Mouse (Mus musculus) intestine, embryonic 14.5 days (tissue): ENCODE results near the gene Trh. TPM values are rescaled to one million over a fixed set of nuclear protein-coding genes. Genes with fewer than 3 reads are reported as not detected.

ENCODE experiments used
- ATAC-seq: fragments of 200-750 bp; cut with Nextera tagmentation; replicated peaks from 2 replicates; pipeline ENCODE4 v1.8.0; 2017; ENCODE audit warnings: low read depth, moderate number of reproducible peaks, moderate TSS enrichment, moderate library complexity; ENCODE audit not compliant: low FRiP score, low TSS enrichment
- DNase-seq: peaks from one replicate; pipeline ENCODE4 v3.0.0-alpha.2; 2018; ENCODE audit warnings: low spot score
- H3K27ac ChIP-seq: fragments of 300-500 bp; sonication (generic); 2 replicates; pipeline ENCODE4 v1.5.1; 2014; ENCODE audit warnings: low read depth, mild to moderate bottlenecking, control low read depth
- H3K27me3 ChIP-seq: fragments of 300-500 bp; sonication (generic); replicated peaks from 2 replicates; pipeline ENCODE4 v1.6.1; 2014; ENCODE audit warnings: low read length, control low read depth; ENCODE audit not compliant: control insufficient read depth, insufficient read depth
- H3K36me3 ChIP-seq: fragments of 300-500 bp; sonication (generic); 2 replicates; pipeline ENCODE4 v1.6.1; 2014; ENCODE audit warnings: low read length, control low read depth; ENCODE audit not compliant: control insufficient read depth, insufficient read depth
- H3K4me1 ChIP-seq: fragments of 300-500 bp; sonication (generic); replicated peaks from 2 replicates; pipeline ENCODE4 v1.6.1; 2014; ENCODE audit warnings: low read length, control low read depth, mixed read lengths; ENCODE audit not compliant: control insufficient read depth, insufficient read depth
- H3K4me2 ChIP-seq: fragments of 300-500 bp; sonication (generic); 2 replicates; pipeline ENCODE4 v1.6.1; 2014; ENCODE audit warnings: low read length
- H3K4me3 ChIP-seq: fragments of 300-500 bp; sonication (generic); 2 replicates; pipeline ENCODE4 v1.5.1; 2014; ENCODE audit warnings: low read depth, low read length, control low read depth, mixed read lengths
- H3K9ac ChIP-seq: fragments of 300-500 bp; sonication (generic); 2 replicates; pipeline ENCODE4 v1.6.1; 2014; ENCODE audit warnings: mild to moderate bottlenecking, low read length
- H3K9me3 ChIP-seq: fragments of 300-500 bp; sonication (generic); 2 replicates; pipeline ENCODE4 v1.6.1; 2016; ENCODE audit warnings: low read length, control low read depth; ENCODE audit not compliant: control insufficient read depth
- WGBS: fragments of 180-500 bp; shearing (Covaris S2); extraction: QIAGEN DNeasy Blood & Tissue Kit; methylation state at CpG from one replicate; pipeline ENCODE4 v1.1.7; 2014; 5-methylcytosine and 5-hydroxymethylcytosine counted together
- polyA plus RNA-seq: library from polyadenylated mRNA; unstranded; fragments of >200 nt; fragmentation: Nextera tagmentation; extraction: Ambion mirVana; gene quantifications from 2 replicates; pipeline ENCODE4 v1.2.1, GENCODE M21; 2014

The Trh gene
- polyA plus RNA-seq, result 2.8 and 3.8 TPM in 2 replicates

GRCm38 (mm10) chr6:92244591-92244990 lies at the start of gene Trh:
Gene Trh, minus strand, starts transcription at chr6:92244650.
- H3K9me3 ChIP-seq, result no peaks in the 10 kb centered on the region
- WGBS, result 1% methylated on average over 31 of the region's 31 CpGs
- H3K36me3 ChIP-seq, result no peaks in the 10 kb centered on the region
- H3K4me2 ChIP-seq, result peak within 1 kb of the TSS; percentile 57
- no peak within 1 kb of the TSS for H3K27ac ChIP-seq
- DNase-seq (no peak), ATAC-seq (no peak)
- peaks cover 24% of the 10 kb centered on the region for H3K27me3 ChIP-seq
- H3K4me3 ChIP-seq, result peak within 1 kb of the TSS; percentile 29
- no peaks in the 10 kb centered on the region for H3K4me1 ChIP-seq
- 0 out of 2 replicates have a peak within 1 kb of the TSS, but pooled peaks have one; percentile 29 for H3K9ac ChIP-seq

GRCm38 (mm10) chr6:92290826-92291225 lies 46.4 kb upstream of the Trh start:
- Histone ChIP-seq H3K27me3 (no peaks in the 10 kb centered on the region), H3K36me3 (no peaks in the 10 kb centered on the region), H3K9me3 (no peaks in the 10 kb centered on the region), H3K4me1 (no peaks in the 10 kb centered on the region), H3K9ac (no peak overlapping the region), H3K4me2 (no peak overlapping the region), H3K4me3 (no peak overlapping the region), H3K27ac (no peak overlapping the region)
- DNase-seq (no peak), ATAC-seq (no peak)
- 77% methylated on average over 3 of the region's 3 CpGs for WGBS

GRCm38 (mm10) chr6:92286889-92287288 lies 42.4 kb upstream of the Trh start:
- H3K36me3 ChIP-seq, result no peaks in the 10 kb centered on the region
- WGBS, result 50% methylated on average over 4 of the region's 4 CpGs
- no peak overlapping the region for H3K27ac ChIP-seq

GRCm38 (mm10) chr6:92286258-92286888 lies 41.9 kb upstream of the Trh start:
- WGBS, result 31% methylated on average over 4 of the region's 4 CpGs
- no peak overlapping the region for H3K4me3 ChIP-seq
- H3K4me2 ChIP-seq, result no peak overlapping the region
- no peaks in the 10 kb centered on the region for H3K9me3 ChIP-seq
- 0 out of 2 replicates have a peak, but pooled peaks have one; percentile 55 for ATAC-seq
- H3K36me3 ChIP-seq, result no peaks in the 10 kb centered on the region
- H3K9ac ChIP-seq, result no peak overlapping the region
- no peaks in the 10 kb centered on the region for H3K4me1 ChIP-seq
- no peaks in the 10 kb centered on the region for H3K27me3 ChIP-seq
- no peak overlapping the region for H3K27ac ChIP-seq
- peak; percentile 82 for DNase-seq

More at GRCm38 (mm10) chr6:92286889-92287288, 42.4 kb upstream of the Trh start:
- Histone ChIP-seq H3K4me2 (no peak overlapping the region), H3K27me3 (no peaks in the 10 kb centered on the region), H3K9me3 (no peaks in the 10 kb centered on the region), H3K9ac (no peak overlapping the region), H3K4me3 (no peak overlapping the region), H3K4me1 (no peaks in the 10 kb centered on the region)
- ATAC-seq, result no peak
- no peak for DNase-seq

- no peaks in the 10 kb centered on the region for H3K27me3 ChIP-seq
- H3K27ac ChIP-seq, result no peak overlapping the region
- ATAC-seq, result no peak
- no peak overlapping the region for H3K4me3 ChIP-seq
- 70% methylated on average over 4 of the region's 4 CpGs for WGBS
- no peak overlapping the region for H3K9ac ChIP-seq
- no peak overlapping the region for H3K4me2 ChIP-seq
- no peaks in the 10 kb centered on the region for H3K9me3 ChIP-seq
- DNase-seq, result no peak
- no peaks in the 10 kb centered on the region for H3K4me1 ChIP-seq
- no peaks in the 10 kb centered on the region for H3K36me3 ChIP-seq
These were observed 41.1 kb upstream of the Trh start for GRCm38 (mm10) chr6:92285559-92285958.

GRCm38 (mm10) chr6:92277179-92277578 lies 32.7 kb upstream of the Trh start:
- no peaks in the 10 kb centered on the region for H3K9me3 ChIP-seq
- 83% methylated on average over 1 of the region's 1 CpGs for WGBS

GRCm38 (mm10) chr6:92273652-92274322 lies 29.3 kb upstream of the Trh start:
- Histone ChIP-seq H3K27ac (no peak overlapping the region), H3K9ac (no peak overlapping the region), H3K4me3 (no peak overlapping the region), H3K4me1 (no peaks in the 10 kb centered on the region), H3K36me3 (no peaks in the 10 kb centered on the region), H3K27me3 (no peaks in the 10 kb centered on the region), H3K9me3 (no peaks in the 10 kb centered on the region), H3K4me2 (no peak overlapping the region)
- ATAC-seq (no peak), DNase-seq (no peak)
- WGBS, result 74% methylated on average over 6 of the region's 6 CpGs

More at GRCm38 (mm10) chr6:92277179-92277578, 32.7 kb upstream of the Trh start:
- Histone ChIP-seq H3K27me3 (no peaks in the 10 kb centered on the region), H3K4me2 (no peak overlapping the region), H3K4me3 (no peak overlapping the region), H3K9ac (no peak overlapping the region), H3K27ac (no peak overlapping the region), H3K4me1 (no peaks in the 10 kb centered on the region), H3K36me3 (no peaks in the 10 kb centered on the region)
- ATAC-seq (no peak), DNase-seq (peak; percentile 23)

GRCm38 (mm10) chr6:92272601-92273000 lies 28.2 kb upstream of the Trh start:
- no peak overlapping the region for H3K4me2 ChIP-seq
- H3K9me3 ChIP-seq, result no peaks in the 10 kb centered on the region
- H3K36me3 ChIP-seq, result no peaks in the 10 kb centered on the region
- H3K4me1 ChIP-seq, result no peaks in the 10 kb centered on the region
- no peak overlapping the region for H3K4me3 ChIP-seq
- H3K27me3 ChIP-seq, result no peaks in the 10 kb centered on the region
- no peak for DNase-seq
- ATAC-seq, result no peak
- WGBS, result 66% methylated on average over 3 of the region's 3 CpGs
- no peak overlapping the region for H3K27ac ChIP-seq
- H3K9ac ChIP-seq, result no peak overlapping the region
